Mouse (Mus musculus) frontal cortex, postnatal 25 days (tissue): ENCODE measurements around the gene Nfkb1.

Experiments used
- DNase-seq, 2 experiments: peaks; one replicate each; pipeline ENCODE4 v3.0.0; 2022; ENCODE audit warnings: low spot score in 2 of 2

Gene Nfkb1

GRCm38 (mm10) chr3:135691191-135692131 is at the start of gene Nfkb1:
Gene Nfkb1 (minus strand): TSS chr3:135691547.
- DNase-seq: peak; percentile 38 to 41

DNA sequence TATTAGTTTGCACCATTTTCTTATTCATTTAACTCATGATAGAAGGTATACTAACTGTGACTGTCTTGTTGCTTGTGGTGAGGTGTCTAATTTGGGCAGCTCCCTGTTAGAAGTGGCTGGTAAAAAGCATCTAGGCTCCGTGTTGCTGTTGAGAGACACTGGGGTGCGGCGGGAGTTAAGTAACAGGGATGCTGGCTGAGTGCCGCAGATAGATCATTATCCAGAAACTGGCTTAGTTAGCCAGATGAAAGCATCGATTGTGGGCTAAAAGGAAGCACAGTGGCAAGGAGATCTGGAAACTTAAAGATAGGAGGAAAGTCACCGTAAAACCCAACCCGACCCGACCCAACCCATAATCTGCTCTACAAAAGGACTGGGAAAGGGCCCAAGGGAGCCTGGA is 49.4 kb upstream of the Nfkb1 start:
- DNase-seq: no peak

DNA sequence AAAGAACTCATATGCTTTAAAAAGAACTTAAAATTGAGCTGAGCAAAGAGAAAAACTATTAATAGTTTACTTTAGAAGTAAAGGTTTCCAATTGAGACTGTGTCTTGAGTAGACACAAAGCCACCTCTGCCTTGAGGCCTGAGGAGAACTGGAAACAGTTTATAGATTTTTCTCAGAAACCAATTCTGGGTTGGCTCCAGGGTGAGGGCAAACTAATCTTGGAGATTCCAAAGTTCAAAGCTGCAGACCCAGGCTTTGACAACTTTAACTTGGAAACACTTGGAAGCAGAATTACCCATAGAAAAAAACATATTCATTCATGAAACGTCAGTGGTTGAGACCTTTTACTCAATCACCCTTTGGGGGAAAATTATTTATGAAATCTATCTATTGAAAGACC is 43.4 kb upstream of the Nfkb1 start:
- DNase-seq: no peak

DNA sequence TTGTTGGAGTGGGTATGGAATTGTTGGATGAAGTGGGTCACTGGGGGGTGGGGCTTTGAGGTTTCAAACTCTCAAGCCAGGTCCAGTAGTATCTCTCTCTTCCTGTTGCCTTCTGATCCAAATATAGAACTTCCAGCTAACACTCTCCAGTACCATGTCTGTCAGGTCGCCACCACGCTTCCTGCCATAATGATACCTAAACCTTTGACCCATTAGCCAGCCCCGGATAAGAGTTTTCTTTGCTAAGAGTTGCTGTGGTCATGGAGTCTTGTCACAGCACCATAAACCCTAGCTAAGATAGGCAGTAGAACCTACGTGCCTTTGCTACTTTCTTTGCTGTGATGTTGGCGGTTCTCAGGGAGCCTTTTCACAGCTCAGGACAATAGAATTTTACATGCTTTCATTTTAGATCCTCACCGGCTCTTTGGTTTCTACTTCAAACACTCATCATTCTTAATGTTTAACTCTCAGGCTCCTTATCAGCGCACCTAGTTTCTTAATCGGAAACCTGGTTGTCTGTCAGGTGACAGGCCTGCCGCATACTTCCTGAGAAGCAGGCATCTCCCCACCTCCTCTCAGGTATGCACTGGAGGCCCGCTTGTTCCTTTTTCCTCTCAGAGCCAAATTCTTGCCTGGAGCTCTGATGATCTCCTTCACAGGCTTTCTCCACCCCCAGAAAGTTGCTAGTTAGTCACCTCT is 41.5 kb upstream of the Nfkb1 start:
- no peak for DNase-seq

- DNase-seq: peak; percentile 90 to 97
Measured at GRCm38 (mm10) chr3:135731292-135732047, 40.1 kb upstream of the Nfkb1 start.

DNA sequence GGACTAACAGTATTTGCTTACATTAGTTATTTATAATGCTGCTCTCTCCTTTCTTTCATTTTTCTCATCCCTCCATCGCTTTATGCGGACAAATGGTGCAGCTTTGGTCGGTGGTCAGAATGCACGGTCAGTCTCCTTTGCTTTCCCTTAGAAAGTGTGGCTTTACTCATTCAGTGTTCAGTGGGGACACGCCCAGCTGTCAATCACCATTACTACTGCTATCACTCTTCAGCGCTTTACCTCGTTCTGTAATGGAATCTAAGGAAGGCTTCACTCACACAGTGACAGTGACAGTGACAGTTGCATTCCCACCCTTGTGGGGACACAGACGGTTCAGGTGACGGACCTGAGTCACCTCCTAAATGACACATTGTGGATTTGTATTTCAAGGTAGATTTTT is 39.4 kb upstream of the Nfkb1 start:
- no peak for DNase-seq

DNA sequence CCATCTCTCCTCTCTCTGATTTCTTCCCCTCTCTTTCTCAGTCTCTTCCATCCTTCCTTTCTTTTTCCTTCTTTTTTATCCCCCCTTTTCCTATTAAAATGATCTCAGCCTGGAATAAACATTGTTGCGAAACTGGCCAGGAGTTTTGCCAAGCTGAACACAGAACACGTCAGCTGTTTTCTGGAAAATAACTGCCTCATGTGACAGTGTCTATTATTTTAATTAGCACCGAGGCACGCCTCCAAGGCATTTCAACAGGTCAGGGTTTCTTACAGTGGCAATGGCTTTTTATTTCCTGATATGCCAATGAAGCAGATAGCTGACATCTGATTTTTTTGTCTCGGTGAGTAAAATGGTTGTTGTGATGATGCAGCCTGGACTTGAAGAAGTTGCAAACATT is 38.2 kb upstream of the Nfkb1 start:
- DNase-seq: no peak

DNA sequence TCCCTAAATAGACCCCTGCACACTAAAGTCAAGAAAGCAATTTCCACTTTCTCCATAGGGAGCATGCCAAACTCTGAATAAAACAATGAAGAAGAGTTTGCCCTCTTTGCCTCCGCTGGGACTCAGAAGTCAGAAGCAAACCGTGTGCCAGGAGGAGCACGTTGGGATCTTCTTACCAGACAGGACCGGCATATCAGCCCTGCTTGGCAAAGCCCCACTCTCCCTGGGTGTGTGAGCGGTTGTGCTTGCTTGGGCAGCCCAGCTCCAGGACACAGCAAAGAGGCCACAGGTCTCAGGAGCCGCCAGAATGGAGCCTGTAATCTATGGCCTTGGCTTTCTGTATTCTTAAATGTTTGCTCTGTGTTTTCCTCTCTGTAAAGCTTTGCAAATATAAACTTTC is 37.6 kb upstream of the Nfkb1 start:
- DNase-seq: no peak

DNA sequence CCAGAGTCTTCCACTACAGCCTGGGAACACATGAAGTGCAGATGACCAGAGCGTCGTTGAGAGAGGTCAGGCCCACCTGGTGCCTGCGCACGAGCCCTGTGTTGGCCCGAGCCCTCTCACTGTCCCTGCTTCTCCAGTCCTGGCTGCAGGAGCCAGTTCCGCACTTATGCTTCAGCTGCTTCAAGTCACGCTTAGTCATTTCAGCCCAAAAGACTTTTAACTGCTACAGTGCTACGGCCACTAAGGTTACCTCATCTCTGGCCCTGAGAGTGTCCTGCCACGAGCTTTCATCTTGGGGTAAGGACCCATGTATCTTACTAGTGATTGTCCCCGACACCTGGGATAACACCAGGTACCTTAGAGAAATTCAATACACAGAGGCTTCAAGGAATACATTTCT is 36.0 kb upstream of the Nfkb1 start:
- no peak for DNase-seq

- no peak for DNase-seq
Measured at GRCm38 (mm10) chr3:135726521-135727275, 35.4 kb upstream of the Nfkb1 start.

DNA sequence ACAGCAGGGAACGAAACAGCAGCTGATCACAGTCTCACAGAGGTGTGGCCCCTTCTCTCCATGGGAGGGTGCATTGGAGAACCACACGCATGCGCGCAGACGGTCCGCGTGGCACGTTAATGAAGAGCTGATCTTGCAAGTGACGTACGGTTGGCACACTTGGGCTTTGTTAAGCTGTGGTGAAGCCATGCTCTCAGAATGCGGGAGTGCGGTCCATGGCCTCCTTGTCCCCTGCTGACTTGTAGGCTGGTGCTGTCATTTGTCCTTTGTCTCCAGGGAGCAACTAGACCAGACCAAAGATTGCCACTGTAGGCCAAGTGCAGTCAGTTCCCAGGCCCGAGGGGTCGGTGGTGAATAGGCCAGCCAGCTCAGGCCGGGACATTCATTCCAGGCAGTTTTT is 34.7 kb upstream of the Nfkb1 start:
- no peak for DNase-seq

- no peak for DNase-seq
Measured at GRCm38 (mm10) chr3:135722104-135722503, 30.8 kb upstream of the Nfkb1 start.

- DNase-seq: no peak
Measured at GRCm38 (mm10) chr3:135719969-135720368, 28.6 kb upstream of the Nfkb1 start.

DNA sequence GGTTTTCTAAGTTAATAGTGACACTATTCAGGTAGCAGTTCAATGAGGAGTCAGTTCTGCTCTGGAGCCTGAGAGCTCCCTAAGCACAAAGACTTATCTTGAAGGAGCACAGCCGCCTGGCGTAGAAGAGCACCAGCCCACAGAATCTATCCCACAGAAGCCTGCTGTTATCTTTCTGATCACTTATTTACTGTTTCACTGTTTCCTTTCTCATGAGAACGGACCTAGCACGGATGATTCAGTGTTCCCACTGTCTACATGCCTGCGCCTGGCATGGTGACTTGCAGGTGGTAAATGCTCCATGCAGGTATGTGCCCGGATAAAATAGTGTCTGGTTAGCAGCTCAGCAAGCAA is 27.8 kb upstream of the Nfkb1 start:
- DNase-seq: no peak

DNA sequence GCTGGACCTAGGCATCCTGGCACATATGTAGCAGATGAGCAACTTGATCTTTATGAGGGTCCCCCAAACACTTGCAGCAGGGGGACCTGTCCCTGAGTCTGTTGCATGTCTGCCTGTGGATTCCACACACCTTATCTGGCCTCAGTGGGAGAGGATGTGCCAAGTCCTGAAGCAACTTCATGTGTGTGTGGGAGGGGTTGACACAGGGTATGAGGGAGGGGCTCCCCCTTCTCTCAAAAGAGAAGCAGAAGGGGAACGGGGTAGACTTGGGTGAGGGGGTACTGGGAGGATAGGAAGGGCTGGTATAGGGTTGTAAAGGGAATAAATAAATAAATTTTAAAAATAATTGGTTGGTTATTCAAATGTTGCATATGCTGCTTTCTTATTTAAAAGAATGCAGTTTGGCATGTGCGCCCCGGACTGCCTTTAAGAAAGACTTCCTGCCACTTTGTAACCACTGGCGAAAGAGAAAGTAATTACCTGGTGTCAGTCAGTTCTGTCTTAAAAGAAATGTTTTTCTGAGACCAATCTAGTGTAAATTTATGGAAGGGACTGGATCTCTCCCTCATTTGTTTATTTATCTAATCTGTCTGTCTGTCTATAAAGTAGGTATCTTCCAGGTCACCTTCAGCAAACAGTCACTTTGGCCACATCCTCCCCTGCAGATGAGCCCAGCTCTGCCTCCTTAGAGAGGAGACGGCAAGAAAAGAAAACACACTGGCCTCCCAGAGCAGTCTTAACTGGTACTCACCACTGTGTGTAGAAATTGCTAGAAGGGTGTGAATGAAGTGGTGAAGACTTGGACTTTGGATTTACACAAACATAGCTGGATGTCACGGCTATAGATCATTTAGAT is 27.2 kb upstream of the Nfkb1 start:
- DNase-seq: no peak

DNA sequence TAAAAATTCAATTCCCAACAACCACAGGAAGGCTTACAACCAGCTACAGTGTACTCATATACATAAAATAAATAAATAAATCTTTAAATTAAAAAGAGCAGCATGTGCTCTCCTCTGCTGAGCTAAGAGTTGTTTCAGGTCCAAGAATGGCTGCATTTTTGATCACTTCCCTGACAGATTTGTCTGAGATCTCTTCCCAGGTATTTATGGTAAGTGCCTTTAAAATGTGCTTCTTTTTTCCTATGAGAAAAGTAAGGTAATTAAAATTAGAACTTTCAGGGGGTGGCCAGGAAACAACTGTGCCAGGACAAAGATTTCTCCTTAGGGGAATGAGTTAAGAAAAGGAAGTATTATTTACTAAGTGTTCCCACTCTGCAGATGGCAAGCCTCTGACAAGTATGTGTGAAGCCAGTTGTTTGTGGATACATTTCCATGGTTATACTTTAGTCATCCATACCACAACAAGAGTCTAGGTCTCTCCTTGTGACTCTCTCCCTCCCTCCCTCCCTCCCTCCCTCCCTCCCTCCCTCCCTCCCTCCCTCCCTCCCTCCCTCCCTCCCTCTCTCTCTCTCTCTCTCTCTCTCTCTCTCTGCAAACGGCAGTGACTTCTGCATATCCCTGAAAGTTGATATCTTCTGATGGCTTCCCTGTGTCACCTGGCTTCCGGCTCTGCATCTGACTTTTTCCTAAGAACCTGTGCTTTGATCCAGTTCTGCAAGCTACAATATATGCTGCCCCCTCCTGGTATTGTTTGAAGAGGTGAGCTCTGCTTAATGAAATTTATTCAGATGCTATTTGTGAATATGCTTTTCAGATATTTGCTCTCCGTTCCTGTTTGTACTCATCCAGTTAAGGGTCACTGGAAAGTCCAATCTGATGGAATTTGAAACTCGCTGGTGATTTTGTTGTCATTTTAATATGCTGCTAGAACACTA is 21.9 kb upstream of the Nfkb1 start:
- DNase-seq: no peak

GRCm38 (mm10) chr3:135711613-135712012 is 20.3 kb upstream of the Nfkb1 start:
- no peak for DNase-seq

GRCm38 (mm10) chr3:135711040-135711570 is 19.8 kb upstream of the Nfkb1 start:
- DNase-seq: no peak

DNA sequence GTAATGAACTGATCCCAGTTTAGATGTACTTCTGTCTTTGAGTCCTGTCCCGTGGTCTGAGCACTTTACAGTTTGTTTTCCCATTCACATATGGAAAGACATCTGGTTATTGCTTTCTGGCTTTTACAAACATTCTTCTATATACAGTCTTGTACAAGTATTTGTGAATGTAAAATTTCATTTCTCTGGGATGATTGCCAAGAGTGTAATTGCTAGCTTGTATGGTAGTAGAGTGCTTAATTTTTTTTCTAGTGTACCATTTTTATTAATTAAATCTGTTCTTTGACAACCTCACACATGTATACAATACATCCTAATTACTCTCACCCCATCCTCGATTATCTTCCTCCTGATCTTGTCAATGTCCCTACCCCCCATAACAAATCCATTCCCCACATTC is 12.0 kb upstream of the Nfkb1 start:
- DNase-seq: no peak
